8 mouse cellular contexts compared by ENCODE assay signal in genomic region chr5:112428944-112429343, GRCm38 (mm10). TPM values are rescaled to one million over a fixed set of nuclear protein-coding genes. Genes with fewer than 3 reads are reported as not detected.
DNase-seq lines count a peak whose midpoint lies in the region; ATAC-seq and TF ChIP-seq lines count a peak whose summit lies in the region.
"Had no signal": no experiment of that assay in that cellular context is flagged by ENCODE, and none has a peak within 500 bp of the region (broad histone marks: within the 10 kb centered on the region; RNA-seq: fewer than 3 reads in every experiment).

No protein-coding gene starts in this region.

- whole genome bisulfite sequencing in hindbrain, embryonic 10.5 days, result 17% methylated on average over 19 of the region's 19 CpGs

- DNase-seq in ES-E14 (ENCODE audit: low read depth, low spot score), result peak; percentile 54
- peak; percentile 61 to 65 for DNase-seq in adrenal gland, adult 18-20 months (ENCODE audit: low spot score in 2 of 2)
- DNase-seq in embryo, embryonic 11.5 days (ENCODE audit: low read depth, low spot score), result peak; percentile 41
- peak; percentile 81 for DNase-seq in hindbrain, embryonic 10.5 days (ENCODE audit: low spot score)
- peak; percentile 57 to 75 for DNase-seq in layer of hippocampus, postnatal 25 days (ENCODE audit: extremely low spot score in 1 of 2, low spot score in 1 of 2)
- DNase-seq in right cerebral cortex, postnatal 4 days, result peak; percentile 67

- H3K27ac ChIP-seq in ES-E14 (ENCODE audit: insufficient read depth, low read depth, low read length, poor library complexity, severe bottlenecking), result no peak overlapping the region
- H3K27ac ChIP-seq in hindbrain, embryonic 10.5 days, result peak overlapping the region; percentile 46; the same call in 1 of the 2 replicates

- in situ Hi-C loops in ES-E14 (cut with MboI; ENCODE audit: low sequenced_read_pairs in 2 of 2, unreplicated experiment in 2 of 2), result loop anchor here in 1 of 2 experiments (25.0 kb wide), 1 partner anchor 633 kb away; the partner anchor contains the start of gene Crybb2

- peaks cover 80% of the 10 kb centered on the region for H3K27me3 ChIP-seq in hindbrain, embryonic 10.5 days (ENCODE audit: insufficient read depth, poor library complexity, severe bottlenecking)

- no peaks in the 10 kb centered on the region for H3K36me3 ChIP-seq in ES-E14 (ENCODE audit: control insufficient read depth, insufficient read depth, low read length, poor library complexity, severe bottlenecking)
- H3K36me3 ChIP-seq in hindbrain, embryonic 10.5 days, result no peaks in the 10 kb centered on the region

- no peaks in the 10 kb centered on the region for H3K4me1 ChIP-seq in ES-E14 (ENCODE audit: control insufficient read depth in 2 of 2, insufficient read depth in 2 of 2, low read length in 2 of 2, poor library complexity in 1 of 2)
- peaks cover 47% of the 10 kb centered on the region for H3K4me1 ChIP-seq in hindbrain, embryonic 10.5 days (replicated peaks)

- no peak overlapping the region for H3K4me3 ChIP-seq in ES-E14 (ENCODE audit: insufficient read depth in 1 of 2, low read depth in 1 of 2, low read length in 2 of 2, poor library complexity in 1 of 2, severe bottlenecking in 1 of 2)
- peak overlapping the region; percentile 36 for H3K4me3 ChIP-seq in hindbrain, embryonic 10.5 days

- no peaks in the 10 kb centered on the region for H3K9me3 ChIP-seq in ES-E14 (ENCODE audit: control insufficient read depth, insufficient read depth, low read depth, low read length)
- no peaks in the 10 kb centered on the region for H3K9me3 ChIP-seq in hindbrain, embryonic 10.5 days

- ATAC-seq in megakaryocyte progenitor cell, adult 5-6 weeks (replicated peaks; ENCODE audit: poor library complexity), result peak; percentile 72

- H3K9ac ChIP-seq in ES-E14 (ENCODE audit: insufficient read depth, low read depth, low read length, poor library complexity, severe bottlenecking), result no peak overlapping the region

TF ChIP-seq in ES-E14, 5 proteins besides CTCF, POLR2A, EP300 and RAD21:
- TF ChIP-seq ZC3H11A (IDR thresholded peaks at IDR 0.05; ENCODE audit: borderline replicate concordance, low read depth, low read length) (peak; percentile 23; the same call in 1 of the 2 replicates), HCFC1 (IDR thresholded peaks at IDR 0.05; ENCODE audit: borderline replicate concordance, insufficient read depth, low read length) (no peak)

RNA-seq across cellular contexts. Expression of gene Gm6588, which starts 20.3 kb away (rescaled TPM):
- total RNA-seq in ES-E14 (2012; rRNA removed), result 0.09 TPM in 1 of 2 replicates, not detected in the other
- not detected for total RNA-seq in adrenal gland, adult 18-20 months (2021)
- 0.14 TPM in 1 of 2 replicates, not detected in the other for polyA plus RNA-seq in hindbrain, embryonic 10.5 days (2016; fragmentation: Nextera tagmentation; extraction: Ambion mirVana)
- not detected for total RNA-seq in layer of hippocampus, postnatal 25 days (2021)
- not detected in 2 replicates for total RNA-seq in megakaryocyte progenitor cell, adult 5-6 weeks (2015)
- total RNA-seq in megakaryocyte progenitor cell, adult 5-6 weeks (2017), result not detected in 2 replicates
- polyA plus RNA-seq: liver, embryonic 16.5 days had no signal

RNA-seq across cellular contexts. Expression of gene Asphd2, which starts 34.3 kb away (rescaled TPM):
- 4.6 and 7.2 TPM in 2 replicates for total RNA-seq in ES-E14 (2012; rRNA removed)
- total RNA-seq in adrenal gland, adult 18-20 months (2021), result 1 to 10 TPM; 3.4 to 4.3 TPM
- polyA plus RNA-seq in hindbrain, embryonic 10.5 days (2016; fragmentation: Nextera tagmentation; extraction: Ambion mirVana), result 19.3 and 24.8 TPM in 2 replicates
- 100 to 1,000 TPM; 211 to 216 TPM for total RNA-seq in layer of hippocampus, postnatal 25 days (2021)
- total RNA-seq in megakaryocyte progenitor cell, adult 5-6 weeks (2015), result not detected in 2 replicates
- not detected in 2 replicates for total RNA-seq in megakaryocyte progenitor cell, adult 5-6 weeks (2017)
- polyA plus RNA-seq: liver, embryonic 16.5 days had no signal

Comparison
In these comparisons a context has a peak if more than half of its experiments do, and no peak if none do; other contexts are left out.
1. RNA of gene Asphd2, which starts 34.3 kb away (total RNA-seq): 211 to 216 TPM in layer of hippocampus, postnatal 25 days; 4.6 to 7.2 TPM in ES-E14, 3.4 to 4.3 TPM in adrenal gland, adult 18-20 months and not detected in megakaryocyte progenitor cell, adult 5-6 weeks; every median in the first group is over 10 times any median in the second.
2. Peak in every context shown above with its lines, with median percentiles within 50 percentile points of each other: DNase-seq.